Mouse (Mus musculus): ENCODE data around the gene 4933415A04Rik.
A peak's percentile ranks its signal among the peaks of the same experiment; 100 is the strongest.

4933415A04Rik gene

GRCm38 (mm10) chr11:43575376-43576151 is 11.3 kb upstream of the 4933415A04Rik start:
- no peak for DNase-seq

- no peak for DNase-seq
Observed at GRCm38 (mm10) chr11:43577713-43578478, 8.9 kb upstream of the 4933415A04Rik start.

DNA sequence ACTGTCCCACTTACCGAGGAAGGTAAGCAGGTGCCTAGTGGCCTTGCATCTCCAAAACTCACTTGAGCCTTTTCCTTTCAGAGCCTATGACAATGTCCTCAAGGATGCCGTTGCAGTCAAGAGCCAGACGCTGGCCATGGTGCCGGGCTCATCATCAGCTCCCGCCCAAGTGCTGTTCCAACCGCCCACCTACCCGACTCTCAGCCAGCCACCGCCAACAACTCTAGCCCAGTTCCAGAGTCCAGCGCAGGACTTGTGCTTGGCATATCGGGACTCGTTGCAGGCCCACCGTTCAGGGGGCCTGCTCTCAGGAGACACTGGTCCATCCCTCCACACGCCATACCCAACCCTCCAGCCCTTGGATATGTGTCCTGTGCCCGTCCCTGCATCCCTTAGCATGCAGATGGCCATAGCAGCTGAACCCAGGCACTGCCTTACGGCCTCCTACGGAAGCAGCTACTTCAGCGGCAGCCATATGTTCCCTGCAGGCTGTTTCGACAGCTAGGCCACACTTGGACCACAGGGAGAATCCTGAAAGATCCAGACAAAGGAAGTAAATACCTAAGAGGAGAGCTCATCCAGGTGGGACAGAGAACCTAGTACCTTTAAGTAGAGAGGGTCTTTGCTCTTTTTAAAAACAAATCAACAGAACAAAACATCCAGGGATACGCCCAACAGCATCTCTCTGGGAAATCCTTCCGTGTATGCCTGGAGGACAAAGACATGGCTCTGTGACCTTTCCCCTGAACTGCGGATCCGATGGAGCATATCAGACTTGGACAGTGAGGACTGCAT is 1.4 kb upstream of the 4933415A04Rik start:
- no peak for DNase-seq

- DNase-seq, result no peak
Observed at GRCm38 (mm10) chr11:43589530-43590072, 2.8 kb downstream of the 4933415A04Rik start.

- DNase-seq, result no peak
Observed at GRCm38 (mm10) chr11:43601440-43601839, 14.6 kb downstream of the 4933415A04Rik start, which contains the start of gene Fabp6. Gene Fabp6, minus strand, starts transcription at chr11:43601540.

GRCm38 (mm10) chr11:43604207-43604606 is 17.4 kb downstream of the 4933415A04Rik start:
- peak; percentile 82 for DNase-seq

DNA sequence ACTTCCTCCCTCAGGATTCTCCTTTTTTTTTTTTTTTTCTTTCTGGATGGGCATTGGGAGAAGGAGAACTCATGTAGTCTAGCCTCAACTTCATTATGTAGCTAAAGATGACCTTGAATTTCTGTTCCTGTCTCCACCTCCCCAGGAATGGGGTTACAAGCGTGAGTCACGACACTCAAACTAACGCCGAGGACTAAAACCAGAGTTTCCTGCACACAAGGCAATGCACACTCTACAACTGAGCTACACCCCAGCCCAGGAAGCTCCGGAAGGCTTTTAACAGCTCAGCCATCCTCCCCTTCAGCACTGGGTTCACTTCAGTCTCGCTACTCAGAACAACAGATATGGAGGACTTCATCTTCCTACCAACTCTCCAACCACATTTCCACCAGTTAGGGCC is 18.1 kb downstream of the 4933415A04Rik start:
- DNase-seq, result no peak

DNA sequence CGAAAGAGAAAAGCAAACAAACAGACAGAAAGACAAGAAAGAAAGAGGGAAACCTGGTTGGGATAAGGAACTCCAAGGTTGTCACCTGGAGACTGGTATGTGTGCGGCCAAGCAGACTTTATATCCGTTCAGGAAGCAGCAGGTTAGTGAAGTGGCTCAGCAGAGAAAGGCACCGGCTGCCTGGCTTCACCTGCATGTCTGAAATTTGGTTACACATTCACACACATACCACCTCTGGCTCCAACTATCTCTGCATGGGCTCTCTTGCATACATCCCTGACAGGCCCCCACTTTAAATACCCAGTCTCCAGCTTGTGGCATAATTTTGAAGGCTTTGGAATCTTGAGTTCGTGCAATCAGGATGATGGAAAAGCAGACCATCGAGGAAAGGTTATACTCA is 19.0 kb downstream of the 4933415A04Rik start:
- DNase-seq, result no peak

- DNase-seq, result no peak
Observed at GRCm38 (mm10) chr11:43608440-43608839, 21.6 kb downstream of the 4933415A04Rik start.

DNA sequence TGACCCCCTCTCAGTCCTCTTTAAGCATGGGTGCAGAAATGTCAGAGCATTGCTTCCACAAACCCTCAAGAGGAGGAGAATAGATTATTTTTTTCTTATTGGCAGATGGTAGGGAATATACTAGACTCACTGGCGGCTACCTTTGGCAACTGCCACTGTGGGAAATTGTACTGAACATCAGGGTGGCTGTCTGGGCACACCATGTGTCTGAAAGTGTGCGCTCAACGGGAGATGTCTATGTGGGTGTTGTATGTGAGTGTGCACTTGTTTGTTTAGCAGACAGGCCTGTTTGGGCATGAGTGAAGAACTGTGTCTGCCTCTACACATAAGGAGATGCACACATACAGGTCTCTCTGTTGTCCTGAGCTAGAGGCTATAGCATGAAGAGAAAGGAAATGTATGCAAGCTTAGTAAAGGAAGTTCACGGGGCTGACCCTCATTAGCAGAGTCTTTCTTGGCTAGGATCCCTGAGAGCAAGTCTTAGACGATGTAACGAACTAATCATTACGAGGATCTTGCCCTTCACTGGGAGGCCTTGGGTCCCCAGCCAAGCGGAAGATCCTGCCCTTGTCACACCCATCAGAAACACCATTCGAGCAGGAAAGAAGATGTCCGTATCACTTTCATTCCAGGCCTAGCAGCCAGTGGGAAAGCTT is 23.3 kb downstream of the 4933415A04Rik start:
- DNase-seq, result no peak

DNA sequence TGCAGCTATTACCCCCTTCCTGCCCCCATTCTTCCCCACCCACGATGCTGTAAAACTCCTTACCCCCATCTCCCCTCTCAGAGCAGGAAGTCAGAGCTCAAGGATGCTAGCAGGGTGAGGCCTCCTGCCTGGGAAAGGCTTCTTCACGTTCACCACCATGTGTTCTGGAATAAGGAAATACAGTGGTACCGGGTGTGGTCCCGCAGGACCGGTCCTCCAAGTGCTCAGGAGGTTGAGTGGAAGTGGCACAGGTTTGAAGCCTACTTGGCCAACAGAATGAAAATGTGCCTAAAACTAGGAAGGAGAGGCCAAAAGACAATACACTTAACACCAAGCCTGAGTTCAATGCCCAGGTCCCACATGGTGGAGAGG is 23.8 kb downstream of the 4933415A04Rik start:
- no peak for DNase-seq

GRCm38 (mm10) chr11:43612834-43613488 is 26.1 kb downstream of the 4933415A04Rik start:
- DNase-seq, result peak; percentile 95

- peak; percentile 97 for DNase-seq
Observed at GRCm38 (mm10) chr11:43617924-43618323, 31.1 kb downstream of the 4933415A04Rik start.

- peak; percentile 95 for DNase-seq
Observed at GRCm38 (mm10) chr11:43618403-43618802, 31.6 kb downstream of the 4933415A04Rik start.

GRCm38 (mm10) chr11:43621769-43622168 is 34.9 kb downstream of the 4933415A04Rik start:
- DNase-seq, result no peak

DNA sequence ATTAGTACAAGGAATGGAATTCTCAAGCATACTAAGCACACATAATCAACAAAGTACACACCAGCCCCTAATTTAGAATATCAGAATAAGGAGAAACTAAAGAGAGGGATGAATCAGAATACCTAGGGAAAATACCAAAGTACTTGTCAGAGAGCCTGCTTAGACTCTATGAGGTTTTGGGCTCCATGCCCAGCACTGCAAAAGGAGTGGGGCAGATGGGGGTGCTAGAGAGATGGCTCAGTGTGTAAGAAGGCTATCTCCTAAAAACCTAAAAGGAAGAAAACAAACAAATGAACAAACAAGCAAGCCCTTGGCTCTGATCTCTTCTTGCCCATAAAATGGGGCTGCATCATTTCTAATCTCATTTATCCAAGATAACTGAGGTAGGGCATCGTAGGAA is 37.5 kb downstream of the 4933415A04Rik start:
- no peak for DNase-seq

GRCm38 (mm10) chr11:43626300-43626926 is 39.6 kb downstream of the 4933415A04Rik start:
- peak; percentile 91 for DNase-seq

DNA sequence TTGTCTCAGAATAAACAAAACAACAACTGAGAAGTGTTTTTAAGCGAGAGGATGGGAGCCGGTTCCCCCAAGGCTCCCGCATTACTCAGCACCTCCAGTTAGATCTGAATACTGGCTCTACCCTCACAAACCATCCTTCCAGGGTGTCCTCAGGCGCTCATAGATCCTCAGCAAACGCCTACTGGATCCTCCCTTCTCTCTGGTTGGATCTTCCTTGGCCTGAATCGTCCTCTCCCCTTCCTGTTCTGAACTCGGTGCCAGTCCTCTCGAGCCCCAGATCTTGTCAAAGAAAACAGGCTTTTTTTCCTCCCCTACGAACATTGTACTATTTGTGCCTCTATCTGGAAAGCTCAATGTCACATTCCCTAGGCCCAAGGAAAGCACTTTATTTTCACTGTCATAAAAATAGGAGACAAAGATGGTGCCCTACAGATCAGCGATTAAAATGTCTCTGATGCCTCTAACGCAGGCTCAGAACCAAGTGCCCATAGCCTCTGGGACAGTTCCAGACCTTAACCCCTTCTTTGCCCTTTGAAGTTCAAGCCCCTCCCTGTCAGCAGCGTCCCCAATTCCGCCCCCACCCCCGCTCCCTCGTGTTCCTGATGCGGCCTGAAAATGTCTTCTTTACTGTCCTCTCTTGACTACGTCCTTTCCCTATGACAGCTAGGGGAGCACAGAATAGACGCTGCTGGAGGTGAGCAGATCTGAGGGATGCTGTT is 40.2 kb downstream of the 4933415A04Rik start:
- DNase-seq, result peak; percentile 91

DNA sequence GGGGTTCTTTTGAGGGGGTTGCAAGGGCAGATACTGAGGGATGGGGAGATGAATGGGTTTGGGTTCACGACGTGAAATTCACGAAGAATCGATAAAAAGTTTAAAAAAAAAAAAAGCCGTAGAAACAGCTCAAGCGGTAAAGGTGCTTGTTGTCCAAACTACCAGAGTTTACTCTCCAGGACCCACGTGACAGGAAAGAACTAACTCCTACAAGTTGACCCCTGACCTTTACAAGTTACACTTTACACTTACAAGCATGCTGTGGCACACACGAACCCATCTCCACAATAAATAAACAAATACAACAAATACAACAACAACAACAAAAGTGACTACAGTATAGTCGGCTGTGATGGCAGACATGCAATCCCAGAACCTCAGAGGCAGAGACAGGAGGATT is 44.8 kb downstream of the 4933415A04Rik start:
- DNase-seq, result no peak

GRCm38 (mm10) chr11:43632566-43632965 is 45.7 kb downstream of the 4933415A04Rik start:
- DNase-seq, result no peak

DNA sequence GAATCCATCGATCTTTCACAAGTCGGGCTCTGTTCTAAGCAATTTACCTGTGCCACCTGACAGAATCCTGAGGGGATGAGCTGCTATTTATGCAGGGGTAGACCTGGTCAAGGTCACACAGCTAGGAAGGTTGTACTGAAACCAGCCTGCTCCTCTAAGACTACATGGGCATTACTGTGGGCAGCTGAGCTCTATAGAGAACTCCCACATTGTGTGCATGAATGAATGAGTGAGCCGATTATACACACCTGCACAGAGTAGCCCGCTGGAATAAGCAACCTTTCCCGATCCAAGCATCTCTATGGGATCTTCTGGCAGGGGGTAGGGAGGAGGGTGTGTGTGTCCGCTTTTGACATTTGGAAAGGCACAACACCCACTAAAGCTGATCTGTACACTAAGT is 46.3 kb downstream of the 4933415A04Rik start:
- no peak for DNase-seq

All from heart, adult 11 months (tissue).